Mouse (Mus musculus) heart, adult 2 months (tissue): Measurements from ENCODE around the gene Pgm2l1. TPM values are rescaled to one million over a fixed set of nuclear protein-coding genes. Genes with fewer than 3 reads are reported as not detected.
"Not testable (repeated sequence)": the region's sequence is repeated elsewhere in the genome, so short reads cannot be mapped to it uniquely, and the experiment has no call there.

Experiments
- DNase-seq, 2 experiments: peaks; one replicate each; pipeline ENCODE4 v3.0.0; 2021
- H3K27ac ChIP-seq: fragments of 200-600 bp; 2 replicates; pipeline ENCODE4 v1.8.1; 2022
- H3K27me3 ChIP-seq: fragments of 200-500 bp; 2 replicates; pipeline ENCODE4 v1.6.1; 2012; ENCODE audit warnings: mild to moderate bottlenecking, low read length, inconsistent platforms, mixed read lengths; ENCODE audit not compliant: control insufficient read depth, insufficient read depth
- H3K36me3 ChIP-seq: fragments of 200-500 bp; 2 replicates; pipeline ENCODE4 v1.6.1; 2012; ENCODE audit warnings: low read length, inconsistent platforms; ENCODE audit not compliant: control insufficient read depth, insufficient read depth
- H3K4me1 ChIP-seq: fragments of 200-500 bp; 2 replicates; pipeline ENCODE4 v1.6.1; 2011; ENCODE audit warnings: low read length; ENCODE audit not compliant: control insufficient read depth, insufficient read depth
- H3K4me3 ChIP-seq: fragments of 200-600 bp; 2 replicates; pipeline ENCODE4 v1.8.1; 2022
- H3K79me2 ChIP-seq: fragments of 200-500 bp; replicated peaks from 2 replicates; pipeline ENCODE4 v1.6.1; 2012; ENCODE audit warnings: mild to moderate bottlenecking, inconsistent platforms, low read length, moderate library complexity, mixed read lengths; ENCODE audit not compliant: control insufficient read depth, insufficient read depth
- H3K9ac ChIP-seq: fragments of 200-500 bp; 2 replicates; pipeline ENCODE4 v1.6.1; 2012; ENCODE audit warnings: low read depth, mild to moderate bottlenecking, control low read depth, inconsistent platforms, low read length, mixed read lengths
- CTCF ChIP-seq: fragments of 200-600 bp; IDR thresholded peaks from 2 replicates; pipeline ENCODE4 v1.8.1; 2022; ENCODE audit warnings: antibody characterized with exemption, mild to moderate bottlenecking, moderate library complexity
- EP300 ChIP-seq: fragments of 200-500 bp; IDR thresholded peaks from 2 replicates; pipeline ENCODE4 v1.6.1; 2011; ENCODE audit warnings: low read depth, low read length, control low read depth; ENCODE audit not compliant: insufficient read depth
- POLR2A ChIP-seq: fragments of 200-500 bp; IDR thresholded peaks from 2 replicates; pipeline ENCODE4 v1.6.1; 2011; ENCODE audit warnings: mild to moderate bottlenecking, low read depth, low read length, control low read depth; ENCODE audit not compliant: insufficient read depth
- WGBS: fragments of 180-500 bp; shearing (Covaris S2); methylation state at CpG from one replicate; pipeline ENCODE4 v1.1.7; 2018; 5-methylcytosine and 5-hydroxymethylcytosine counted together
- intact Hi-C: fragments of 180-260 bp; cut with DNase I; formaldehyde crosslinking; loops from one replicate; pipeline ENCODE4 v1.15.1; 2025
- polyA plus RNA-seq: library from polyadenylated mRNA; depleted of rRNA; stranded (reverse); fragments of >200 nt; gene quantifications from 2 replicates; pipeline ENCODE4 v1.2.3, GENCODE M21; 2012
- total RNA-seq, 2 experiments: library from RNA; stranded (reverse); gene quantifications; 2 replicates each; pipeline ENCODE4 v1.2.3; 2021

The Pgm2l1 gene
- total and polyA plus RNA-seq, 3 experiments = 1.5 to 7.0 (median 7.0) TPM

- H3K36me3 ChIP-seq = peaks cover 2% of the 10 kb centered on the region; the same call in 1 of the 2 replicates
- H3K27me3 ChIP-seq = no peaks in the 10 kb centered on the region
- H3K4me3 ChIP-seq = no peak overlapping the region
- no peak for DNase-seq
- H3K9ac ChIP-seq = no peak overlapping the region
- no peak overlapping the region for H3K27ac ChIP-seq
- intact Hi-C loops = no loop called here
- no peak for TF ChIP-seq POLR2A
- no peak for TF ChIP-seq CTCF
- TF ChIP-seq EP300 = no peak
- H3K79me2 ChIP-seq = no peaks in the 10 kb centered on the region
- 70% methylated on average over 1 of the region's 1 CpGs for WGBS
- H3K4me1 ChIP-seq = peaks cover 2% of the 10 kb centered on the region
Observed at GRCm38 (mm10) chr7:100243007-100243406, 15.8 kb downstream of the Pgm2l1 start.

GRCm38 (mm10) chr7:100244225-100244624, 17.0 kb downstream of the Pgm2l1 start:
- WGBS = 92% methylated on average over 4 of the region's 4 CpGs
- Histone ChIP-seq H3K79me2 (no peaks in the 10 kb centered on the region), H3K27me3 (no peaks in the 10 kb centered on the region), H3K4me3 (no peak overlapping the region), H3K4me1 (no peaks in the 10 kb centered on the region), H3K36me3 (peaks cover 2% of the 10 kb centered on the region; the same call in 1 of the 2 replicates), H3K27ac (no peak overlapping the region), H3K9ac (no peak overlapping the region)
- intact Hi-C loops = no loop called here
- no peak for DNase-seq
- TF ChIP-seq EP300 = no peak
- no peak for TF ChIP-seq POLR2A

GRCm38 (mm10) chr7:100245176-100245575, 18.0 kb downstream of the Pgm2l1 start:
- no peaks in the 10 kb centered on the region for H3K36me3 ChIP-seq
- no peaks in the 10 kb centered on the region for H3K79me2 ChIP-seq
- no peak overlapping the region for H3K27ac ChIP-seq
- WGBS = 90% methylated on average over 3 of the region's 3 CpGs
- no peak for DNase-seq
- H3K4me3 ChIP-seq = no peak overlapping the region
- intact Hi-C loops = no loop called here
- no peaks in the 10 kb centered on the region for H3K27me3 ChIP-seq
- no peak overlapping the region for H3K9ac ChIP-seq
- TF ChIP-seq POLR2A = no peak
- no peak for TF ChIP-seq CTCF
- TF ChIP-seq EP300 = no peak
- H3K4me1 ChIP-seq = no peaks in the 10 kb centered on the region

DNA sequence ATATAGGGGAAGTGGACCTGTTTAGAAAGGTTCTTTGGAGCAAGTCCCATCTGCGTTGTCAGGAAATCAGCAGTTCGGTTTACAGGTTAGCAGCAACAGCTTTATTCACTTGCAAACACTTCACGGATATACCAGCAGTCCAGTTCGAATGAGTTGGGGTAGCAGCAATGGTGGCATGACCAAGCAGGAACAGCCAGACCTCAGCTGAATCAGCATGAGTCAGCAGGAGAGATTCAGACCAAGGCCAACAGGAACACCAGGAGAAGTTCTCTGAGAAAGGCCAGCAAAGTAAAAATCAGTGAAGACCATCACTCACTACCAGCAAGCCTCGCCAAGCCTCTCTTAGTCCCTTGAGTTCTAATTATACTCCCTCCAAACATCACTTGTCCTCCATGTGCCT, 23.5 kb downstream of the Pgm2l1 start:
- no peaks in the 10 kb centered on the region for H3K36me3 ChIP-seq
- TF ChIP-seq EP300 (no peak), POLR2A (no peak), CTCF (no peak)
- H3K27me3 ChIP-seq = no peaks in the 10 kb centered on the region
- H3K79me2 ChIP-seq = no peaks in the 10 kb centered on the region
- intact Hi-C loops = no loop called here
- H3K9ac ChIP-seq = no peak overlapping the region
- no peak overlapping the region for H3K4me3 ChIP-seq
- 93% methylated on average over 5 of the region's 5 CpGs for WGBS
- no peak for DNase-seq
- H3K27ac ChIP-seq = no peak overlapping the region
- no peaks in the 10 kb centered on the region for H3K4me1 ChIP-seq

DNA sequence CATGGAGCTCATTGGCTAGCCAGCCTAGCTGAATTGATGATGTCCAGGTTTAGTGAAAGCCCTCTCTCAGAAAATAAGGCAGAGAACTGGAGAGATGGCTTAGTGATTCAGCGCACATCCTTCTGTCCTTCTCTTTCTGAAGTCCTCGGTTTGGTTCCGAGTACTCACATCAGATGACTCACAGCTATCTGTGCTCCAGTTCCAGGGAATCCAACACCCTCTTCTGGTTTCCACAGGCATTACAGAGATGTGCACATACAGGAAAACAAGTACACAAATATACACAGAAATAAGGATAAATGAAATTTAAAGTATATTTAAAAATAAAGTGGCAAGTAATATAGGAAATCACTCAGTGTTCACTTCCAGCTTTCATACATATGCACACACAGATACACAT, 35.2 kb downstream of the Pgm2l1 start:
- TF ChIP-seq CTCF = peak; percentile 37
- TF ChIP-seq EP300 = no peak
- Histone ChIP-seq H3K36me3 (no peaks in the 10 kb centered on the region; the same call in 1 of the 2 replicates), H3K9ac (no peak overlapping the region), H3K27ac (no peak overlapping the region), H3K4me1 (no peaks in the 10 kb centered on the region), H3K79me2 (no peaks in the 10 kb centered on the region), H3K4me3 (no peak overlapping the region), H3K27me3 (no peaks in the 10 kb centered on the region)
- intact Hi-C loops = no loop called here
- no peak for DNase-seq
- 65% methylated on average over 3 of the region's 3 CpGs for WGBS

- H3K27ac ChIP-seq, intact Hi-C loops, H3K27me3 ChIP-seq, H3K4me1 ChIP-seq, H3K36me3 ChIP-seq, DNase-seq, H3K9ac ChIP-seq, H3K79me2 ChIP-seq, H3K4me3 ChIP-seq: not testable (repeated sequence)
- 56% methylated on average over 17 of the region's 17 CpGs for WGBS
Observed at GRCm38 (mm10) chr7:100264934-100265333, 37.7 kb downstream of the Pgm2l1 start.
